Mouse (Mus musculus): ENCODE data around the gene Rasgrp2.

- no peak for TF ChIP-seq CTCF (IDR thresholded peaks at IDR 0.05; ENCODE audit: borderline replicate concordance, extremely low read depth, insufficient read depth, insufficient read length)
- no peak for TF ChIP-seq POLR2A (IDR thresholded peaks at IDR 0.05; ENCODE audit: borderline replicate concordance, extremely low read depth, insufficient read depth, insufficient read length, poor library complexity, severe bottlenecking)
These were observed 1.3 kb downstream of the Rasgrp2 start for GRCm38 (mm10) chr19:6400096-6401086.

Data from brain, embryonic 14.5 days (tissue).